Mouse (Mus musculus): ENCODE data around the gene Exoc6b.

DNA sequence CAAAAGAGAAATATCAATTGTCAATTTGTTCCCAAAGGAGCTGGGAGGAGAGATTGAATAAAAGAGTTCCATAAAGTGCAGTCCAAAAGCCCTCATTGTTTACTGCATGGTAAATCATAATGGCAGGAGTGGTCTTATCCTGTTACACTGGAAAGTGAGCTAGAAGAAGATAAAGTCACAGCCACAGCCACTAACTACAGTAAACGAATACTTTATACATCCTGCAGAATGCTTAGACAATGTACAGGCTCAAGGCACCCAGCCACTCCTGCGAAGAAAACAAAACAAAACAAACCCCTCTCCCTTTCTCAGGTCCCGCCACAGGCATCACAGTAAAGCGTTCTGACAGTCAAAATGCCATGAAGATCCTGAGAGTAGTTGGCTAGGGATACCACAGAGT lies 375.5 kb downstream of the Exoc6b start:
- no peak for TF ChIP-seq EP300 (IDR thresholded peaks at IDR 0.05; ENCODE audit: low read depth)
- no peak for TF ChIP-seq CTCF (IDR thresholded peaks at IDR 0.05; ENCODE audit: low read depth)

All from heart, postnatal 0 days (tissue).